Mouse (Mus musculus): ENCODE results near the gene Spast.

Spast gene

DNA sequence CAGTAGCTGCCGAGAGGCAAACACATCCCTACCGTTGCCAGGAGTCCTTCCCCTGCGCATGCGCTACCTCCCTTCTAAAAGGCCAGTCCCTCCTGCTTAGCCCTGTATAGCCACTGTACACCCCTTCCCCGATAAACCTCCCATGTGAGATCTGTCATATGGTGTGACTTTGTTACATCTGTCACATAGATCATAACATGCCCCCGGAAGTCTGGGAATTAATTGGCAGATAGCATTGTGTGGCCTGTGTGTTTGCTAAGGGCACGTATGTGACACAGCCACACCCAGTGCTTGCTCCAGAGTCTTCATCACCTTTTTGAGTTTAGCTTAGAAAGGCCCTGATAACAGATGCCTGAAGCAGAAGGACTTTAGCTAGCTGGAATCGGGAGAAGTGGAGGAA lies 91.3 kb downstream of the Spast start:
- DNase-seq = no peak

DNA sequence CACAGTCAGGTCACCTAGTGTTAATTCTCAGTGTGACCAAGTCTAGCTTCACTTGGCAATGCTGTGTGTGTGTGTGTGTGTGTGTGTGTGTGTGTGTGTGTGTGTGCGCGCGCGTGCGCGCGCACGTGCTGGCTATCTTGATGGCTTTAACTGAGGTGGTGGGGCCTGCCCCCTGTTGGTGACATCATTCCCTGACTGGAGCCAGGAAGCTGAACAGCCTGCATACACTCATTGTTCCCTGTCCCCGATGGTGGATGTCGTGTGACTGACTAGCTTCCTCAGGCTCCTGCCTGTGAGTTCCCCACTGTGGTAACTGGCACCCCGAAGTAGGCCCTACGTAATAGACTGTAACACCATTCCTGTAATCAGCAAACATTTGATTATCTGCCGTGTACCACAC lies 92.7 kb downstream of the Spast start:
- no peak for DNase-seq

DNA sequence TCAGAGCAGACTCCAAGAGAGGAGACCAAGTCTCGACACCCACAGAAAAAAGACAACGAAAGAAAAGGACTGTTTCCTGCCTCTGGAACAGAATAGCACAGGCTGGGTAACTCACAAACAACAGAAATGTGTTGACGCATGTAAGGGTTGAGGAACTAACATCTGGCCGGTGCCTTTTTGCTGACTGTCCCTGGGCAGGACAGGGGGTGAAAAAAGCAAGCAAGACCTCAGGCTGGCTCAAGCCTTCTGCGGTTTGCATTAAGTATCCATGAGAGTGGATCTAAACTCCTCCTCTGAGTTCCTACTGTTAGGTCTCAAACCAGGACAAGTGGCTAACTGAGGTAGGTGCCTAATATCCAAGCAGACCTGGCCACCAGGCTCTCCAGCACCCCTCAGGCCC lies 93.8 kb downstream of the Spast start:
- DNase-seq = no peak

DNA sequence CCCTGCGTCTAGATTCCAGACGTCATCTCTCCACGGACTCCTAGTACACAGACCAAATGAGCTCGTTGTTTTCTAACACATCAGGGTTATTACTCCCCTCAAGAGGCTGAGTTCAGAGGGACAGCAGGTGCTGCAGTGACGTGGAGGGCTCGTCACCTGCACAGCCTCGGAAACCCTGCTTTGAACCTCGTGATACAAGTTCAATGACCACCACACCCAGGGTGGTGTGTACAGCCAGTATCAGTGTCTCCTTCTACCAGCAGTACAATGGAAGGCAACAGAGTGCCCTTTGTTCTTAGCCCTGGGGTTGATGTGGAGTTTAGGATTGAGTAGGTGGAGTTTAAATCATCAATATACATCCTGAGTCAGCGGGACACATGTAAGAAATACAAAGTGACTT lies 99.0 kb downstream of the Spast start:
- no peak for DNase-seq

DNA sequence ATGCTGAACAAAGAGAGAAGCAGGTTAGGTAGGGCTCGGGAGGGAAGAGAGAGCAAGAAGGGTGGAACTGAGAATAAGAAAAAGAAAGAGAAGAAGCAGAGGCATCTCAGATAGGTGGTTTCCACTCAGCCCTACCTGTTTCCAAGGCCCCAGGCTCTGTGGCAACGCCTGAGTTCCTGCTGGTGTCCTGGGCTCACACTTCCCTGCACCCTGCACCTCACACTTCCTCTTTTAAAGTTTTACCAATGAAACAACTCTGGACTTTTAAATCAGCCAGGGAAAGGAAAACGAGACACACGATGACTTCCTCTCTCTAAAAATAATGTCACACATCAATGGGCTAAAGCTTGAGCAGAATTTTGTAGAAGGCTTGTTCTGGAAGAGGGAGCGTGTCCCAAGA lies 101.7 kb downstream of the Spast start:
- no peak for DNase-seq
